Mouse (Mus musculus) testis, adult 2 months (tissue): ENCODE data around the gene Amph. TPM values are rescaled to one million over a fixed set of nuclear protein-coding genes. Genes with fewer than 3 reads are reported as not detected.
A peak's percentile ranks its signal among the peaks of the same experiment; 100 is the strongest.

Source experiments
- H3K27ac ChIP-seq: fragments of 200-500 bp; 2 replicates; pipeline ENCODE4 v1.5.1; 2012; ENCODE audit warnings: low read depth, low read length; ENCODE audit not compliant: control insufficient read depth, insufficient read depth
- H3K27me3 ChIP-seq: fragments of 200-500 bp; 2 replicates; pipeline ENCODE4 v1.6.1; 2012; ENCODE audit warnings: mild to moderate bottlenecking, low read length, moderate library complexity; ENCODE audit not compliant: control insufficient read depth, insufficient read depth
- H3K36me3 ChIP-seq: fragments of 200-500 bp; 2 replicates; pipeline ENCODE4 v1.6.1; 2012; ENCODE audit warnings: mild to moderate bottlenecking, low read length; ENCODE audit not compliant: control insufficient read depth, insufficient read depth
- H3K4me1 ChIP-seq: fragments of 200-500 bp; 2 replicates; pipeline ENCODE4 v1.6.1; 2012; ENCODE audit warnings: low read length; ENCODE audit not compliant: control insufficient read depth, insufficient read depth
- H3K4me3 ChIP-seq: fragments of 200-500 bp; 2 replicates; pipeline ENCODE4 v1.5.1; 2012; ENCODE audit warnings: low read depth, mild to moderate bottlenecking, low read length, moderate library complexity, mixed read lengths; ENCODE audit not compliant: control insufficient read depth
- CTCF ChIP-seq: fragments of 200-500 bp; IDR thresholded peaks from 2 replicates; pipeline ENCODE4 v1.5.1; 2012; ENCODE audit warnings: low read depth, mild to moderate bottlenecking, inconsistent platforms, low read length, moderate library complexity; ENCODE audit not compliant: control insufficient read depth, insufficient read depth, insufficient replicate concordance
- POLR2A ChIP-seq: fragments of 200-500 bp; IDR thresholded peaks from 2 replicates; pipeline ENCODE4 v1.6.1; 2012; ENCODE audit warnings: low read depth, mild to moderate bottlenecking, inconsistent platforms, low read length, moderate library complexity; ENCODE audit not compliant: control insufficient read depth
- polyA plus RNA-seq: library from polyadenylated mRNA; depleted of rRNA; stranded (reverse); fragments of >200 nt; gene quantifications from 2 replicates; pipeline ENCODE4 v1.2.3, GENCODE M21; 2012

Gene Amph
- polyA plus RNA-seq, 1 experiment: 5.8 TPM

GRCm38 (mm10) chr13:19004406-19004805 is 56.4 kb downstream of the Amph start:
- H3K4me1 ChIP-seq: no peaks in the 10 kb centered on the region
- no peak overlapping the region for H3K27ac ChIP-seq
- no peak for TF ChIP-seq POLR2A
- TF ChIP-seq CTCF: no peak
- H3K4me3 ChIP-seq: no peak overlapping the region
- H3K36me3 ChIP-seq: no peaks in the 10 kb centered on the region
- no peaks in the 10 kb centered on the region for H3K27me3 ChIP-seq

- Histone ChIP-seq H3K27ac (no peak overlapping the region), H3K4me1 (no peaks in the 10 kb centered on the region), H3K4me3 (peak overlapping the region; percentile 62), H3K27me3 (no peaks in the 10 kb centered on the region), H3K36me3 (no peaks in the 10 kb centered on the region)
- TF ChIP-seq POLR2A (no peak), CTCF (no peak)
Observed at GRCm38 (mm10) chr13:19008440-19008839, 60.4 kb downstream of the Amph start.

GRCm38 (mm10) chr13:19014825-19015375 is 66.9 kb downstream of the Amph start:
- no peak overlapping the region for H3K4me3 ChIP-seq
- TF ChIP-seq CTCF (no peak), POLR2A (no peak)
- no peak overlapping the region for H3K27ac ChIP-seq
- no peaks in the 10 kb centered on the region for H3K36me3 ChIP-seq
- H3K4me1 ChIP-seq: no peaks in the 10 kb centered on the region
- H3K27me3 ChIP-seq: no peaks in the 10 kb centered on the region

- no peak for TF ChIP-seq CTCF
- TF ChIP-seq POLR2A: no peak
Observed at GRCm38 (mm10) chr13:19021529-19021928, 73.5 kb downstream of the Amph start.

GRCm38 (mm10) chr13:19022310-19022709 is 74.3 kb downstream of the Amph start:
- no peaks in the 10 kb centered on the region for H3K4me1 ChIP-seq
- no peaks in the 10 kb centered on the region for H3K36me3 ChIP-seq
- H3K27me3 ChIP-seq: no peaks in the 10 kb centered on the region
- no peak for TF ChIP-seq CTCF
- TF ChIP-seq POLR2A: no peak
- H3K4me3 ChIP-seq: no peak overlapping the region
- H3K27ac ChIP-seq: no peak overlapping the region

More at GRCm38 (mm10) chr13:19021529-19021928, 73.5 kb downstream of the Amph start:
- H3K36me3 ChIP-seq: no peaks in the 10 kb centered on the region
- no peak overlapping the region for H3K4me3 ChIP-seq
- no peaks in the 10 kb centered on the region for H3K27me3 ChIP-seq
- no peak overlapping the region for H3K27ac ChIP-seq
- no peaks in the 10 kb centered on the region for H3K4me1 ChIP-seq

- Histone ChIP-seq H3K27me3 (no peaks in the 10 kb centered on the region), H3K27ac (no peak overlapping the region), H3K4me1 (no peaks in the 10 kb centered on the region), H3K36me3 (no peaks in the 10 kb centered on the region), H3K4me3 (no peak overlapping the region)
- TF ChIP-seq CTCF (no peak), POLR2A (no peak)
Observed at GRCm38 (mm10) chr13:19025091-19025688, 77.2 kb downstream of the Amph start.

- Histone ChIP-seq H3K27ac (no peak overlapping the region), H3K4me1 (no peaks in the 10 kb centered on the region), H3K27me3 (no peaks in the 10 kb centered on the region), H3K36me3 (no peaks in the 10 kb centered on the region), H3K4me3 (no peak overlapping the region)
- no peak for TF ChIP-seq CTCF
- TF ChIP-seq POLR2A: no peak
Observed at GRCm38 (mm10) chr13:19025906-19026305, 77.9 kb downstream of the Amph start.

GRCm38 (mm10) chr13:19026923-19027322 is 78.9 kb downstream of the Amph start:
- Histone ChIP-seq H3K4me3 (no peak overlapping the region), H3K4me1 (no peaks in the 10 kb centered on the region), H3K36me3 (no peaks in the 10 kb centered on the region), H3K27me3 (no peaks in the 10 kb centered on the region), H3K27ac (no peak overlapping the region)
- TF ChIP-seq CTCF: no peak
- TF ChIP-seq POLR2A: no peak
